Mouse (Mus musculus) embryo, embryonic 10.5 days (tissue): ENCODE measurements around the gene Pzp.

Experiments used
- DNase-seq: peaks from one replicate; pipeline ENCODE4 v3.0.0-alpha.2; 2015; ENCODE audit warnings: low spot score

The Pzp gene

GRCm38 (mm10) chr6:128436356-128437005 is 90.0 kb downstream of the Pzp start:
- no peak for DNase-seq

- no peak for DNase-seq
These were observed 91.0 kb downstream of the Pzp start for GRCm38 (mm10) chr6:128435474-128435873.
